Mouse (Mus musculus) kidney, adult 2 months (tissue): ENCODE results near the gene Dtx1.

ENCODE experiments used
- CTCF ChIP-seq: fragments of 200-500 bp; conservative IDR thresholded peaks from 2 replicates; pipeline ENCODE4 v1.5.1; 2011; ENCODE audit warnings: low read depth, mild to moderate bottlenecking, control low read depth, low read length, moderate library complexity, mixed read lengths; ENCODE audit not compliant: insufficient read depth, insufficient read length
- POLR2A ChIP-seq: fragments of 200-500 bp; IDR thresholded peaks from one replicate; pipeline ENCODE4 v1.6.1; 2011; ENCODE audit warnings: low read depth, low read length, control low read depth

DNA sequence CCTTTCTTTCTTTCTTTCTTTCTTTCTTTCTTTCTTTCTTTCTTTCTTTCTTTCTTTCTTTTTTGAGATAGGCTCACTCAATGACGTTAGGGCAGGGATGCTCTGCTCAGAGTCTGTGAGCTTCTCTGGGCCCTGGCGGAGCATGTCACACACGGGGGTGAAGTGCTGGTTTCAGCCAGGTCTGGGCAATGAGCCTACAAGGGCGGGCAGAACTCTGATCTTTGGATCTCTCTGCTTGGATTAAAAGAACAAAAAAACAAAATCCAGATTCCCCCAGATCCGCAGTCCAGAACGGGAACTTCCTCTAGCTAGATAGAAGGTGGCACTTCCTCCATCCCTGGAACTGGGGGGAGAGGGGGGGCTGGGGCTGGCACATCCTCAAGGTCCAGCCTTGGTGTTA, 65.9 kb downstream of the Dtx1 start:
- TF ChIP-seq CTCF: no peak
- TF ChIP-seq POLR2A: no peak
